Mouse (Mus musculus) MEL (cell line): ENCODE results near the gene Twist1. TPM values are rescaled to one million over a fixed set of nuclear protein-coding genes. Genes with fewer than 3 reads are reported as not detected.

Experiments
- DNase-seq: peaks from one replicate; pipeline ENCODE4 v3.0.0; 2011; ENCODE audit warnings: low read depth, low spot score
- H3K27ac ChIP-seq: 2 replicates; pipeline ENCODE4 v1.5.1; 2012; ENCODE audit warnings: low read depth, mild to moderate bottlenecking, control low read depth, low read length, moderate library complexity; ENCODE audit not compliant: control insufficient read depth
- H3K27me3 ChIP-seq, 2 experiments: fragments of 150-350 bp in 1 of 2; sonication (generic) in 1 of 2; 2 replicates each; pipeline ENCODE4 v1.6.1; 2012; ENCODE audit warnings: low read length in 2 of 2, mild to moderate bottlenecking in 2 of 2, improper control_type of control experiment in 1 of 2, moderate library complexity in 1 of 2; ENCODE audit not compliant: insufficient read depth in 2 of 2, control insufficient read depth in 1 of 2
- H3K36me3 ChIP-seq, 2 experiments: 2 replicates each; pipeline ENCODE4 v1.6.1; 2012 to 2014; ENCODE audit warnings: low read length in 2 of 2, improper control_type of control experiment in 1 of 2, inconsistent platforms in 1 of 2, mild to moderate bottlenecking in 1 of 2; ENCODE audit not compliant: insufficient read depth in 2 of 2, control insufficient read depth in 1 of 2
- H3K4me1 ChIP-seq, 2 experiments: fragments of 150-350 bp in 1 of 2; sonication (generic) in 1 of 2; 2 replicates each; pipeline ENCODE4 v1.6.1; 2012; ENCODE audit warnings: low read length in 2 of 2, improper control_type of control experiment in 1 of 2, mild to moderate bottlenecking in 1 of 2; ENCODE audit not compliant: insufficient read depth in 2 of 2, control insufficient read depth in 1 of 2
- H3K4me3 ChIP-seq, 2 experiments: fragments of 150-350 bp in 1 of 2; sonication (generic) in 1 of 2; 2 replicates each; pipeline ENCODE4 v1.5.1; 2012; ENCODE audit warnings: low read depth in 2 of 2, low read length in 2 of 2, mild to moderate bottlenecking in 2 of 2, moderate library complexity in 2 of 2, control low read depth in 1 of 2, improper control_type of control experiment in 1 of 2; ENCODE audit not compliant: control insufficient read depth in 1 of 2, insufficient read depth in 1 of 2
- H3K79me2 ChIP-seq: 2 replicates; pipeline ENCODE4 v1.6.1; 2012; ENCODE audit warnings: mild to moderate bottlenecking, low read length, moderate library complexity; ENCODE audit not compliant: control insufficient read depth, poor library complexity, insufficient read depth
- H3K9ac ChIP-seq: 2 replicates; pipeline ENCODE4 v1.6.1; 2012; ENCODE audit warnings: low read depth, mild to moderate bottlenecking, control low read depth, low read length, moderate library complexity; ENCODE audit not compliant: control insufficient read depth, poor library complexity, severe bottlenecking
- H3K9me3 ChIP-seq: fragments of 150-350 bp; sonication (generic); replicated peaks from 2 replicates; pipeline ENCODE4 v1.6.1; 2012; ENCODE audit warnings: mild to moderate bottlenecking, low read length, improper control_type of control experiment, moderate library complexity; ENCODE audit not compliant: insufficient read depth
- BHLHE40 ChIP-seq: IDR thresholded peaks from 2 replicates; pipeline ENCODE4 v1.6.1; 2012; ENCODE audit warnings: low read depth, mild to moderate bottlenecking, inconsistent platforms, low read length, improper control_type of control experiment, borderline replicate concordance
- ELF1 ChIP-seq: IDR thresholded peaks from 2 replicates; pipeline ENCODE4 v1.6.1; 2014; ENCODE audit warnings: low read depth, mild to moderate bottlenecking, inconsistent platforms, low read length, improper control_type of control experiment, moderate library complexity
- EP300 ChIP-seq, 2 experiments: IDR thresholded peaks; 2 replicates each; pipeline ENCODE4 v1.6.1; 2011; ENCODE audit warnings: improper control_type of control experiment in 2 of 2, low read length in 2 of 2, low read depth in 1 of 2, mild to moderate bottlenecking in 1 of 2
- JUND ChIP-seq: IDR thresholded peaks from 2 replicates; pipeline ENCODE4 v1.6.1; 2011; ENCODE audit warnings: low read depth, mild to moderate bottlenecking, improper control_type of control experiment, low read length
- MAFK ChIP-seq: IDR thresholded peaks from 2 replicates; pipeline ENCODE4 v1.6.1; 2011; ENCODE audit warnings: low read depth, mild to moderate bottlenecking, low read length, improper control_type of control experiment, borderline replicate concordance
- MAX ChIP-seq: IDR thresholded peaks from 2 replicates; pipeline ENCODE4 v1.6.1; 2011; ENCODE audit warnings: low read length, improper control_type of control experiment
- MAZ ChIP-seq: IDR thresholded peaks from 2 replicates; pipeline ENCODE4 v1.6.1; 2012; ENCODE audit warnings: low read depth, mild to moderate bottlenecking, inconsistent platforms, low read length, improper control_type of control experiment
- MXI1 ChIP-seq: IDR thresholded peaks from 2 replicates; pipeline ENCODE4 v1.6.1; 2011; ENCODE audit warnings: mild to moderate bottlenecking, low read depth, low read length, improper control_type of control experiment
- MYB ChIP-seq: IDR thresholded peaks from 2 replicates; pipeline ENCODE4 v1.6.1; 2011; ENCODE audit warnings: mild to moderate bottlenecking, low read depth, low read length, improper control_type of control experiment
- MYC ChIP-seq: IDR thresholded peaks from 2 replicates; pipeline ENCODE4 v1.6.1; 2011; ENCODE audit warnings: low read depth, mild to moderate bottlenecking, low read length, improper control_type of control experiment, moderate library complexity
- NELFE ChIP-seq: IDR thresholded peaks from 2 replicates; pipeline ENCODE4 v1.6.1; 2011; ENCODE audit warnings: low read depth, low read length, improper control_type of control experiment
- NRF1 ChIP-seq: IDR thresholded peaks from 2 replicates; pipeline ENCODE4 v1.6.1; 2014; ENCODE audit warnings: low read depth, mild to moderate bottlenecking, inconsistent platforms, low read length, improper control_type of control experiment, moderate library complexity; ENCODE audit not compliant: poor library complexity, insufficient read depth, severe bottlenecking
- POLR2AphosphoS5 ChIP-seq: IDR thresholded peaks from 2 replicates; pipeline ENCODE4 v1.6.1; 2012; ENCODE audit warnings: low read depth, borderline replicate concordance, mild to moderate bottlenecking, inconsistent platforms, low read length, moderate library complexity, mixed read lengths
- RAD21 ChIP-seq: IDR thresholded peaks from 2 replicates; pipeline ENCODE4 v1.6.1; 2011; ENCODE audit warnings: mild to moderate bottlenecking, low read depth, low read length, improper control_type of control experiment
- SIN3A ChIP-seq: IDR thresholded peaks from 2 replicates; pipeline ENCODE4 v1.6.1; 2012; ENCODE audit warnings: low read length, improper control_type of control experiment, inconsistent platforms
- SMC3 ChIP-seq: IDR thresholded peaks from 2 replicates; pipeline ENCODE4 v1.6.1; 2011; ENCODE audit warnings: low read depth, low read length, improper control_type of control experiment
- TCF12 ChIP-seq: IDR thresholded peaks from 2 replicates; pipeline ENCODE4 v1.6.1; 2014; ENCODE audit warnings: low read depth, mild to moderate bottlenecking, inconsistent platforms, low read length, improper control_type of control experiment, moderate library complexity
- USF1 ChIP-seq: IDR thresholded peaks from 2 replicates; pipeline ENCODE4 v1.6.1; 2014; ENCODE audit warnings: low read depth, mild to moderate bottlenecking, inconsistent platforms, low read length, improper control_type of control experiment, moderate library complexity
- ZKSCAN1 ChIP-seq: IDR thresholded peaks from 2 replicates; pipeline ENCODE4 v1.6.1; 2012; ENCODE audit warnings: low read depth, mild to moderate bottlenecking, inconsistent platforms, low read length, improper control_type of control experiment, moderate library complexity
- polyA plus RNA-seq, 2 experiments: library from polyadenylated mRNA; stranded (reverse) in 1 of 2; unstranded in 1 of 2; fragments of >175 nt in 1 of 2; fragments of >200 nt in 1 of 2; gene quantifications; 2 replicates each; pipeline versions ENCODE4 v1.2.1 to v1.2.4; 2012; ENCODE audit warnings: low replicate concordance in 2 of 2, low read depth in 1 of 2; ENCODE audit not compliant: insufficient read length in 2 of 2, insufficient read depth in 1 of 2, missing spikeins in 1 of 2
- total RNA-seq: library from RNA; depleted of rRNA; stranded (reverse); fragments of 300-350 nt; gene quantifications from 2 replicates; pipeline ENCODE4 v1.2.3, GENCODE M21; 2012

Gene Twist1
- total and polyA plus RNA-seq, 3 experiments, result not detected

- H3K36me3 ChIP-seq, result no peaks in the 10 kb centered on the region
- no peaks in the 10 kb centered on the region for H3K9me3 ChIP-seq
- no peaks in the 10 kb centered on the region for H3K79me2 ChIP-seq
- no peaks in the 10 kb centered on the region for H3K4me1 ChIP-seq
- no peak overlapping the region for H3K4me3 ChIP-seq
- DNase-seq, result no peak
- H3K27ac ChIP-seq, result no peak overlapping the region
- no peak overlapping the region for H3K9ac ChIP-seq
- TF ChIP-seq SMC3 (no peak), EP300 (IDR thresholded peaks at IDR 0.05; ENCODE audit: low read depth in 1 of 2, low read length in 2 of 2) (no peak), JUND (no peak)
- TF ChIP-seq, all 39 proteins: peak for 0
- H3K27me3 ChIP-seq, result no peaks in the 10 kb centered on the region
These were observed 1.7 kb upstream of the Twist1 start for GRCm38 (mm10) chr12:33955606-33956295.

GRCm38 (mm10) chr12:33956576-33957399 lies 683 bp upstream of the Twist1 start:
- Histone ChIP-seq H3K27me3 (no peaks in the 10 kb centered on the region), H3K4me3 (no peak overlapping the region), H3K9ac (no peak overlapping the region), H3K79me2 (no peaks in the 10 kb centered on the region), H3K36me3 (no peaks in the 10 kb centered on the region), H3K9me3 (no peaks in the 10 kb centered on the region), H3K4me1 (no peaks in the 10 kb centered on the region), H3K27ac (no peak overlapping the region)
- TF ChIP-seq MXI1, result no peak
- no peak for TF ChIP-seq BHLHE40
- TF ChIP-seq TCF12, result no peak
- TF ChIP-seq SMC3, result no peak
- no peak for TF ChIP-seq POLR2AphosphoS5
- TF ChIP-seq ELF1, result no peak
- no peak for TF ChIP-seq MAX
- no peak for TF ChIP-seq MYC
- no peak for TF ChIP-seq NELFE
- TF ChIP-seq NRF1, result no peak
- no peak for TF ChIP-seq ZKSCAN1
- TF ChIP-seq RAD21, result no peak
- TF ChIP-seq SIN3A, result no peak
- no peak for TF ChIP-seq MYB
- TF ChIP-seq EP300 (IDR thresholded peaks at IDR 0.05; ENCODE audit: low read depth in 1 of 2, low read length in 2 of 2), result no peak
- no peak for TF ChIP-seq MAFK
- no peak for TF ChIP-seq JUND
- no peak for TF ChIP-seq MAZ
- no peak for TF ChIP-seq USF1
- DNase-seq, result no peak
